In genomic region chr5:76904713-76905404, GRCm38 (mm10) we compare ENCODE assay signal across 8 mouse cellular contexts. TPM values are rescaled to one million over a fixed set of nuclear protein-coding genes. Genes with fewer than 3 reads are reported as not detected.
DNase-seq lines count a peak whose midpoint lies in the region; ATAC-seq and TF ChIP-seq lines count a peak whose summit lies in the region.

No protein-coding gene starts in this region.

- no peaks in the 10 kb centered on the region for H3K36me3 ChIP-seq in lung, postnatal 0 days (ENCODE audit: insufficient read depth, low read length)
- peaks cover 9% of the 10 kb centered on the region for H3K36me3 ChIP-seq in hindbrain, embryonic 10.5 days
- H3K36me3 ChIP-seq in midbrain, embryonic 13.5 days: peaks cover 3% of the 10 kb centered on the region; the same call in 1 of the 2 replicates

- DNase-seq in lung, postnatal 0 days (ENCODE audit: low spot score): no peak
- DNase-seq in lung, postnatal 25 days (ENCODE audit: low spot score): no peak
- DNase-seq in hindbrain, embryonic 10.5 days (ENCODE audit: low spot score): peak; percentile 22
- no peak for DNase-seq in spleen, postnatal 10 days (ENCODE audit: low spot score in 2 of 2)
- DNase-seq in layer of hippocampus, postnatal 10 days (ENCODE audit: low spot score in 2 of 2): no peak

- no peak for TF ChIP-seq CTCF in lung, postnatal 0 days (IDR thresholded peaks at IDR 0.05)
- no peak for TF ChIP-seq CTCF in cortical plate, adult 2 months (IDR thresholded peaks at IDR 0.05; ENCODE audit: extremely low read depth, insufficient read depth, low read length)

- H3K4me2 ChIP-seq in lung, postnatal 0 days (replicated peaks; ENCODE audit: low read depth, low read length): peak overlapping the region; percentile 85
- H3K4me2 ChIP-seq in midbrain, embryonic 13.5 days (replicated peaks): peak overlapping the region; percentile 77

- no peak for TF ChIP-seq POLR2A in cortical plate, adult 2 months (IDR thresholded peaks at IDR 0.05; ENCODE audit: extremely low read depth, insufficient read depth, low read length)

- WGBS in lung, postnatal 0 days: 2% methylated on average over 19 of the region's 19 CpGs
- WGBS in hindbrain, embryonic 10.5 days: 4% methylated on average over 19 of the region's 19 CpGs
- 2% methylated on average over 19 of the region's 19 CpGs for WGBS in midbrain, embryonic 13.5 days

- peak overlapping the region; percentile 67 for H3K4me3 ChIP-seq in lung, postnatal 0 days (ENCODE audit: low read depth, low read length)
- peak overlapping the region; percentile 73 for H3K4me3 ChIP-seq in cortical plate, adult 2 months (ENCODE audit: insufficient read depth, low read length)
- H3K4me3 ChIP-seq in hindbrain, embryonic 10.5 days: peak overlapping the region; percentile 80
- peak overlapping the region; percentile 73 for H3K4me3 ChIP-seq in midbrain, embryonic 13.5 days (replicated peaks)

- H3K27me3 ChIP-seq in lung, postnatal 0 days (replicated peaks; ENCODE audit: insufficient read depth, low read length): no peaks in the 10 kb centered on the region
- no peaks in the 10 kb centered on the region for H3K27me3 ChIP-seq in hindbrain, embryonic 10.5 days (ENCODE audit: insufficient read depth, poor library complexity, severe bottlenecking)
- no peaks in the 10 kb centered on the region for H3K27me3 ChIP-seq in midbrain, embryonic 13.5 days

- 0 out of 2 replicates have a peak, but pooled peaks have one; percentile 16 for TF ChIP-seq EP300 in lung, postnatal 0 days (IDR thresholded peaks at IDR 0.05)

- peak overlapping the region; percentile 92 for H3K9ac ChIP-seq in lung, postnatal 0 days (replicated peaks; ENCODE audit: low read depth)
- peak overlapping the region; percentile 84 for H3K9ac ChIP-seq in midbrain, embryonic 13.5 days (replicated peaks)

- no peaks in the 10 kb centered on the region for H3K9me3 ChIP-seq in lung, postnatal 0 days (ENCODE audit: low read length)
- no peaks in the 10 kb centered on the region for H3K9me3 ChIP-seq in hindbrain, embryonic 10.5 days
- no peaks in the 10 kb centered on the region for H3K9me3 ChIP-seq in midbrain, embryonic 13.5 days

- peak overlapping the region; percentile 94 for H3K27ac ChIP-seq in lung, postnatal 0 days (ENCODE audit: low read length)
- no peak overlapping the region for H3K27ac ChIP-seq in cortical plate, adult 2 months (ENCODE audit: insufficient read depth, low read length)
- peak overlapping the region; percentile 93 for H3K27ac ChIP-seq in hindbrain, embryonic 10.5 days
- peak overlapping the region; percentile 86 for H3K27ac ChIP-seq in midbrain, embryonic 13.5 days

- no peaks in the 10 kb centered on the region; the same call in 1 of the 2 replicates for H3K4me1 ChIP-seq in lung, postnatal 0 days (ENCODE audit: insufficient read depth, low read depth, low read length)
- H3K4me1 ChIP-seq in cortical plate, adult 2 months (ENCODE audit: control insufficient read depth, insufficient read depth, low read length): no peaks in the 10 kb centered on the region; the same call in 1 of the 2 replicates
- H3K4me1 ChIP-seq in hindbrain, embryonic 10.5 days (replicated peaks): peaks cover 12% of the 10 kb centered on the region
- H3K4me1 ChIP-seq in midbrain, embryonic 13.5 days (replicated peaks): peaks cover 15% of the 10 kb centered on the region

- ATAC-seq in lung, postnatal 0 days: no peak
- ATAC-seq in midbrain, embryonic 13.5 days: peak; percentile 0; the same call in 1 of the 2 replicates
- ATAC-seq in monocyte, adult 5-6 weeks (replicated peaks; ENCODE audit: insufficient number of reproducible peaks, low FRiP score, low TSS enrichment, poor library complexity, severe bottlenecking): no peak

RNA-seq across cellular contexts. Expression of gene Aasdh, which starts 0.5 kb away (rescaled TPM):
- 7.2 and 8.0 TPM in 2 replicates for polyA plus RNA-seq in lung, postnatal 0 days (2015; fragmentation: Nextera tagmentation; extraction: Ambion mirVana)
- 21.5 and 27.3 TPM in 2 replicates for polyA plus RNA-seq in cortical plate, adult 2 months (2012; rRNA removed)
- polyA plus RNA-seq in hindbrain, embryonic 10.5 days (2016; fragmentation: Nextera tagmentation; extraction: Ambion mirVana): 17.6 and 23.3 TPM in 2 replicates
- polyA plus RNA-seq in midbrain, embryonic 13.5 days (2015; fragmentation: Nextera tagmentation; extraction: Ambion mirVana): 24.8 and 26.2 TPM in 2 replicates
- 24.6 to 38.8 TPM (median 37.2 TPM) in 3 replicates for total RNA-seq in monocyte, adult 5-6 weeks (2017)
- total RNA-seq in layer of hippocampus, postnatal 10 days (2021): 10 to 100 TPM; 21.7 to 24.5 TPM

RNA-seq across cellular contexts. Expression of gene Paics, which starts 46.2 kb away (rescaled TPM):
- 166 and 167 TPM in 2 replicates for polyA plus RNA-seq in lung, postnatal 0 days (2015; fragmentation: Nextera tagmentation; extraction: Ambion mirVana)
- 74.7 and 75.2 TPM in 2 replicates for polyA plus RNA-seq in cortical plate, adult 2 months (2012; rRNA removed)
- polyA plus RNA-seq in hindbrain, embryonic 10.5 days (2016; fragmentation: Nextera tagmentation; extraction: Ambion mirVana): 337 and 446 TPM in 2 replicates
- polyA plus RNA-seq in midbrain, embryonic 13.5 days (2015; fragmentation: Nextera tagmentation; extraction: Ambion mirVana): 204 and 205 TPM in 2 replicates
- total RNA-seq in monocyte, adult 5-6 weeks (2017): 99.4 to 104 TPM (median 104 TPM) in 3 replicates
- total RNA-seq in layer of hippocampus, postnatal 10 days (2021): 100 to 1,000 TPM; 101 to 102 TPM

RNA-seq across cellular contexts. Expression of gene Ppat, which starts 46.5 kb away (rescaled TPM):
- 12.5 and 14.0 TPM in 2 replicates for polyA plus RNA-seq in lung, postnatal 0 days (2015; fragmentation: Nextera tagmentation; extraction: Ambion mirVana)
- 8.1 and 9.4 TPM in 2 replicates for polyA plus RNA-seq in cortical plate, adult 2 months (2012; rRNA removed)
- polyA plus RNA-seq in hindbrain, embryonic 10.5 days (2016; fragmentation: Nextera tagmentation; extraction: Ambion mirVana): 28.0 and 49.3 TPM in 2 replicates
- polyA plus RNA-seq in midbrain, embryonic 13.5 days (2015; fragmentation: Nextera tagmentation; extraction: Ambion mirVana): 13.5 and 14.4 TPM in 2 replicates
- 18.7 to 32.1 TPM (median 29.8 TPM) in 3 replicates for total RNA-seq in monocyte, adult 5-6 weeks (2017)
- 10 to 100 TPM; 15.9 to 17.7 TPM for total RNA-seq in layer of hippocampus, postnatal 10 days (2021)
